Mouse (Mus musculus): ENCODE measurements at regions not wholly inside any gene's neighbourhood (a gene's known extent, or its start where the extent isn't known, plus 50 kb on each side); places are given as distances from the start of the nearest gene placed in this dataset.

DNA sequence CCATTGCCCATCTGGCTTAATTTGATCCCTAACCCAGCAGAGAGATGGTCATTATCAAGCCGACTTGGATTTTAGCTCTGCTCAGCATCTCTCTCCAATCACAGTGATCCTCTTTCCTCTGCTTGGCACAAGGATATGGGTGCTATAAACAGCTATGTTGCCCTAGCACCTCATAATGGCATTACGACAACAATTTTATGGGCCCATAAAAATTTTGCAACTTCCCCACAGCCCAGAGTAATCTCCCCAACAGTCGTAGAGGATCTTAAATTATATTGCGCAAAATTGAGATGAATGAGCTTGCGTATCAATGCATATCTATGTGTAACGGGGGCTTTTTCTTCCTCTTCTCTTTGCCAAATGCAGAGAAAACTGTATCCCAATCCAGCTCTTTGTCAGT, 329.4 kb downstream of the Hlx start:
- no peak for TF ChIP-seq CTCF (IDR thresholded peaks at IDR 0.05; ENCODE audit: low read depth, low read length)
- no peak for TF ChIP-seq POLR2A (IDR thresholded peaks at IDR 0.05; ENCODE audit: borderline replicate concordance, low read depth, low read length)

Data from bone marrow macrophage, adult 2 months (primary cell).